Mouse (Mus musculus) myocyte (in vitro differentiated cells): ENCODE measurements at regions not wholly inside any gene's neighbourhood (a gene's known extent, or its start where the extent isn't known, plus 50 kb on each side); places are given as distances from the start of the nearest gene placed in this dataset.

Experiments
- E2F4 ChIP-seq: IDR thresholded peaks from one replicate; pipeline ENCODE4 v1.6.1; 2011; ENCODE audit warnings: mild to moderate bottlenecking, control low read depth, moderate library complexity; ENCODE audit not compliant: insufficient read depth
- MAX ChIP-seq: IDR thresholded peaks from one replicate; pipeline ENCODE4 v1.6.1; 2011; ENCODE audit warnings: low read depth, mild to moderate bottlenecking, control low read depth
- MYOD1 ChIP-seq, 3 experiments: IDR thresholded peaks; one replicate each; pipeline ENCODE4 v1.6.1; 2011; ENCODE audit warnings: control low read depth in 2 of 3, low read depth in 2 of 3, mild to moderate bottlenecking in 2 of 3, moderate library complexity in 1 of 3; ENCODE audit not compliant: insufficient read length in 2 of 3, control insufficient read depth in 1 of 3
- MYOG ChIP-seq, 3 experiments: IDR thresholded peaks; one replicate each; pipeline ENCODE4 v1.6.1; 2011; ENCODE audit warnings: control low read depth in 2 of 3, low read depth in 2 of 3, mild to moderate bottlenecking in 2 of 3; ENCODE audit not compliant: insufficient read length in 2 of 3, control insufficient read depth in 1 of 3, insufficient read depth in 1 of 3
- POLR2A ChIP-seq: IDR thresholded peaks from one replicate; pipeline ENCODE4 v1.6.1; 2011; ENCODE audit warnings: low read depth, mild to moderate bottlenecking, control low read depth, moderate library complexity; ENCODE audit not compliant: insufficient read length
- POLR2AphosphoS2 ChIP-seq: IDR thresholded peaks from one replicate; pipeline ENCODE4 v1.6.1; 2011; ENCODE audit warnings: low read depth, control low read depth; ENCODE audit not compliant: insufficient read length
- TCF12 ChIP-seq: IDR thresholded peaks from one replicate; pipeline ENCODE4 v1.6.1; 2011; ENCODE audit warnings: mild to moderate bottlenecking, control low read depth; ENCODE audit not compliant: poor library complexity, insufficient read depth, severe bottlenecking
- USF1 ChIP-seq: IDR thresholded peaks from one replicate; pipeline ENCODE4 v1.6.1; 2011; ENCODE audit warnings: low read depth, mild to moderate bottlenecking, control low read depth, moderate library complexity

DNA sequence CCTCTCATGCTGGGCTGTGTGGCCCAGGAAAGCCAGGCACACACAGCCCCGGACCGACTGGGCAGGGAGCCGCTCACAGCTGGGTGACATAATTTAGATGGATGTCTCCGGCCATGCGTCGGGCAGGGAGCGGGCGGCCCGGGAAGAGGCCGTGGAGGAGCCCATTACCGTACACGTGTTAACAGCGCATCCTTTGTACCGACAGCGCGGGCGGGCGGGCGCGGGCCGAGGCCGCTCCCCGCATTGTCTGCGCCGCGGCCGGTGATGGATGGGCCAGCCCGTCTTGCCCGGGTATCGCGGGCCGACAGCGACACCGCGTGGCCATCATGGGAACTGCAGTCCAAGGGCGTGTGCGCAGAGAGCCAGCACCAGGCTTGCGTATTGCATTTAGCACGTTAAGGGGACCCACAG lies 98.6 kb downstream of the Cryba4 start:
- TF ChIP-seq POLR2A (no peak), MAX (no peak), POLR2AphosphoS2 (no peak), USF1 (no peak), TCF12 (no peak), E2F4 (no peak), MYOG (IDR thresholded peaks at IDR 0.05; ENCODE audit: control insufficient read depth in 1 of 3, insufficient read depth in 1 of 3, insufficient read length in 2 of 3, low read depth in 2 of 3) (no peak), MYOD1 (IDR thresholded peaks at IDR 0.05; ENCODE audit: control insufficient read depth in 1 of 3, insufficient read length in 2 of 3, low read depth in 2 of 3) (no peak)
